Mouse (Mus musculus) midbrain, postnatal 0 days (tissue): ENCODE measurements around the gene Vwc2. TPM values are rescaled to one million over a fixed set of nuclear protein-coding genes. Genes with fewer than 3 reads are reported as not detected.

Experiments used
- ATAC-seq: fragments of 200-750 bp; cut with Nextera tagmentation; 2 replicates; pipeline ENCODE4 v1.8.0; 2017; ENCODE audit warnings: moderate number of reproducible peaks, mild to moderate bottlenecking, moderate TSS enrichment, moderate library complexity; ENCODE audit not compliant: low FRiP score
- DNase-seq: peaks from one replicate; pipeline ENCODE4 v3.0.0-alpha.2; 2015; ENCODE audit warnings: low spot score
- H3K27ac ChIP-seq: fragments of 300-500 bp; sonication (generic); 2 replicates; pipeline ENCODE4 v1.5.1; 2014; ENCODE audit warnings: low read depth, mild to moderate bottlenecking, low read length, mixed read lengths
- H3K27me3 ChIP-seq: fragments of 300-500 bp; sonication (generic); 2 replicates; pipeline ENCODE4 v1.6.1; 2014; ENCODE audit warnings: low read length, control low read depth, mixed read lengths; ENCODE audit not compliant: insufficient read depth
- H3K36me3 ChIP-seq: fragments of 300-500 bp; sonication (generic); 2 replicates; pipeline ENCODE4 v1.6.1; 2014; ENCODE audit warnings: low read length, control low read depth, mixed read lengths; ENCODE audit not compliant: insufficient read depth
- H3K4me1 ChIP-seq: fragments of 300-500 bp; sonication (generic); 2 replicates; pipeline ENCODE4 v1.6.1; 2014; ENCODE audit warnings: mild to moderate bottlenecking, control low read depth, antibody characterized with exemption, low read length, mixed read lengths; ENCODE audit not compliant: insufficient read depth
- H3K4me2 ChIP-seq: fragments of 300-500 bp; sonication (generic); 2 replicates; pipeline ENCODE4 v1.6.1; 2014; ENCODE audit warnings: low read depth, mild to moderate bottlenecking, low read length, mixed read lengths; ENCODE audit not compliant: poor library complexity, severe bottlenecking
- H3K4me3 ChIP-seq: fragments of 300-500 bp; sonication (generic); 2 replicates; pipeline ENCODE4 v1.5.1; 2014; ENCODE audit warnings: low read depth, mild to moderate bottlenecking, low read length, moderate library complexity
- H3K9ac ChIP-seq: fragments of 300-500 bp; sonication (generic); replicated peaks from 2 replicates; pipeline ENCODE4 v1.6.1; 2014; ENCODE audit warnings: mild to moderate bottlenecking, low read length, moderate library complexity, mixed read lengths; ENCODE audit not compliant: poor library complexity, severe bottlenecking
- H3K9me3 ChIP-seq: fragments of 300-500 bp; sonication (generic); 2 replicates; pipeline ENCODE4 v1.6.1; 2016; ENCODE audit warnings: low read length, control low read depth
- CTCF ChIP-seq: IDR thresholded peaks from 2 replicates; pipeline ENCODE4 v1.5.1; 2016; ENCODE audit warnings: antibody characterized with exemption, mild to moderate bottlenecking
- WGBS: fragments of 180-500 bp; shearing (Covaris S2); extraction: QIAGEN DNeasy Blood & Tissue Kit; methylation state at CpG from one replicate; pipeline ENCODE4 v1.1.7; 2014; 5-methylcytosine and 5-hydroxymethylcytosine counted together
- polyA plus RNA-seq: library from polyadenylated mRNA; unstranded; fragments of >200 nt; fragmentation: Nextera tagmentation; extraction: Ambion mirVana; gene quantifications from 2 replicates; pipeline ENCODE4 v1.2.1, GENCODE M21; 2015
- total RNA-seq: library from RNA; depleted of rRNA; stranded (reverse); fragments of >200 nt; gene quantifications from 2 replicates; pipeline ENCODE4 v1.2.3, GENCODE M21; 2014

Gene Vwc2
- total and polyA plus RNA-seq, 2 experiments from 2014 or later, result 10.7 to 24.5 TPM

DNA sequence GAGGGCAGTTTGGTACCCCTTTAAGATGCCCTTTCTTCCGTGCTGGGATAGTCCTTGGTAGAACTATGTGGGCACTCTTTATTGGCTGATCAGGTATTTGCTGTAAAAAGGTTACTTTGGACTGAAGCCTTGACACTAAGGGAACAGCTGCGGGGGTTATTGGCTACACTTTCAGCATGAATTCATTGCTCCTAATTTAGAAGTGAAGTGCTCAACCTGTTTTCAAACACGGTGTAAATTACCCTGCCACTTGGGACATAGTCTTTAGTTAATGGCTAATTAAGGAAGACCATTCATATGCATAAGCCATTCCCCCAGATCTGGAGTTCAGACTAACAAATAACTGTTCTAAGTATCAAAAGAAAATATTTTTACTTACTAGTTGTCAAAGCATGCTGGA lies 2.7 kb downstream of the Vwc2 start:
- DNase-seq (no peak), ATAC-seq (no peak)
- Histone ChIP-seq H3K9me3 (no peaks in the 10 kb centered on the region), H3K4me3 (peak overlapping the region; percentile 70), H3K4me2 (peak overlapping the region; percentile 99), H3K4me1 (peaks cover 5% of the 10 kb centered on the region; the same call in 1 of the 2 replicates), H3K27me3 (no peaks in the 10 kb centered on the region), H3K36me3 (no peaks in the 10 kb centered on the region), H3K27ac (no peak overlapping the region), H3K9ac (no peak overlapping the region)
- TF ChIP-seq CTCF, result no peak
- WGBS, result 6% methylated on average over 3 of the region's 3 CpGs

DNA sequence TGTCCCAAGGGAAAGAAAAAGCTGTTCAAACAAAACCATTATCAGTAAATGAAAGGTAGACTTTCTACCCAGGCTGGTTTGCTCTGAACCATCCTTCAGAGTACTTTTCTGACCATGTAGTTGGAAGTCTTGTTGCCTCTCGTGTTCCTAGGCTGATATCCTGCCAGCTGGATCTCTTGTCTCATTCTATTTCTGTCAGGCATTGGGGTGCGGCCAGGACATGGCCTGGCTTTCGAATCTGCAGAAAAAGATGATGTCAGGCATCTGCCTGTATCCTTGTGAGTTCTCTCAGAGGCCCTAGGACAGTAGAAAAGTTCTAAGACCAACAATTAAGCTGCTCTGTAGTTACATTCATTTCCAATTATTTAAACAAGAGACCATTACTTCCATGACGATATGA lies 8.8 kb downstream of the Vwc2 start:
- no peak overlapping the region for H3K27ac ChIP-seq
- TF ChIP-seq CTCF, result no peak
- DNase-seq, result no peak
- H3K9me3 ChIP-seq, result no peaks in the 10 kb centered on the region
- H3K4me3 ChIP-seq, result no peak overlapping the region
- 78% methylated on average over 4 of the region's 4 CpGs for WGBS
- no peak overlapping the region for H3K4me2 ChIP-seq
- H3K4me1 ChIP-seq, result no peaks in the 10 kb centered on the region
- no peaks in the 10 kb centered on the region for H3K36me3 ChIP-seq
- H3K27me3 ChIP-seq, result no peaks in the 10 kb centered on the region
- no peak for ATAC-seq
- no peak overlapping the region for H3K9ac ChIP-seq

DNA sequence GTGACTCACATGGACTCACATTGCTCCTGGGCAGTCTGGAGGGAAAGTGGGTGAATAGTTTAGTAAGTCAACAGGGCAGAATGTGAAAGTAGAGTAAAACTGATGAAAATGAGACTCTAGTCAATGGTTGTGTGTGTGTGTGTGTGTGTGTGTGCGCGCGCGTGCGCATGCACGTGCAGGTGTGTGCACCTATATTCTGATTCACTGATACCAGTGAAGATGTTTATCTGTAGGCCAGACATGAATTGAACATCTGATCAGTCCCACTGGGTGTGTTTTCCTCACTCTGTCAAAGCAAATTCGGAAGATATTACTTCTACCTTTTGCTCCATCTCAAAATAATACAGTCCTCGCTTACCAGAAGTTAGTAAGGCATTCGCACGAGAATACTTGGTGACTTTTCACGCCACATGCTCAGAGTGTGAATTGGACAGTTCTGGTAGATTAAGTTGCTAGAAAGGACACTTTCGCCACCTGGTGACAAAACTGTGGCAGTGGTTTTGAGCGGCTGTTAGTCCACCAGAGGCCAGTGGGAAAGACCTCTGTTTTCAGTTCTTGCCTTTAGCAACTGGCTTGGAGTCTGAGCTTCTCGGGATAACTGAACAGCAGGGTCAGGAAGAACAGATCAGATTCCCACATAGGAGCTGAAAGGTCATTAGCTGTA lies 17.5 kb downstream of the Vwc2 start:
- H3K4me3 ChIP-seq, result no peak overlapping the region
- peak; percentile 91 for TF ChIP-seq CTCF
- no peak overlapping the region for H3K27ac ChIP-seq
- 53% methylated on average over 14 of the region's 14 CpGs for WGBS
- H3K4me2 ChIP-seq, result no peak overlapping the region
- H3K4me1 ChIP-seq, result no peaks in the 10 kb centered on the region
- peak; percentile 72 for ATAC-seq
- H3K9ac ChIP-seq, result no peak overlapping the region
- no peaks in the 10 kb centered on the region for H3K9me3 ChIP-seq
- no peaks in the 10 kb centered on the region for H3K27me3 ChIP-seq
- peak; percentile 84 for DNase-seq
- no peaks in the 10 kb centered on the region for H3K36me3 ChIP-seq

DNA sequence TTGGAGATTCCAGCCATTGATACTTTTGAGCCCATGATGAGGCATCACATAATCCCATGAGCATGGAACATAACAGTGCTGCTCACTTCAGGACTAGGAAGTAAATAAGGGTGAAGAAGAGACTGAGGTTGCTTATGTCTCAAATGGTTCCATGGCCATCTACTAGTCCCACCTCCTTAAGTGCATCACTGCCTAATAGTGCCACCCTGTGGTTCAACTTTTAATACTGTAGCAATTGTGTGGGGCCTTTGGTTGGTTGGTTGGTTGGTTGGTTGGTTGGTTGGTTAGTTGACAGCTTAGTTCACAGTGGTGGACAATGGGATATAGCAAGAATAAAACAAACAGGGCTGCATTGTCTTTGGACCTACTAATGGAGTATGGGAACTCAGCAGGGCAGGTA lies 26.6 kb downstream of the Vwc2 start:
- H3K36me3 ChIP-seq, result no peaks in the 10 kb centered on the region
- TF ChIP-seq CTCF, result no peak
- H3K27ac ChIP-seq, result no peak overlapping the region
- no peaks in the 10 kb centered on the region for H3K9me3 ChIP-seq
- DNase-seq, result no peak
- no peak for ATAC-seq
- no peaks in the 10 kb centered on the region for H3K4me1 ChIP-seq
- H3K27me3 ChIP-seq, result no peaks in the 10 kb centered on the region
- no peak overlapping the region for H3K4me3 ChIP-seq
- no peak overlapping the region for H3K9ac ChIP-seq
- no peak overlapping the region for H3K4me2 ChIP-seq

DNA sequence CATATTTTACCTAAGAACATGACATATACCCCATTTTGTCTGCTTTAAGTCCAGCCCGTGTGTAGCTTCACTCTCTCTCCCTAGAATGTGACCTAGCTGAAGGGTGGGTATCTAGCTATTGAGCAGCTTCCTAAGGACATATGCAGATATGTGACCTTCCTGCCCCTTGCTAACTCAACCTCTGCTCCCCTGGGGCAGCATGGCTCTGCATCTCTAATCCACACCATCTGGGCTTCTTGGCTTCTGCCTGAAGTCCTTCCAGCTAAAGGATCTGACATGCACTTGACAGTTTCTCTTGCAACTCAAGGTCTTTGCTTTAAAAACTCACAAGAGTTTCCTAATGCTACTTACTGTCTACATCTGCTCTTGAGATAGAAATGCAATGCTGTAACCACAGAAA lies 38.7 kb downstream of the Vwc2 start:
- peak; percentile 35 for DNase-seq
- 53% methylated on average over 1 of the region's 1 CpGs for WGBS

DNA sequence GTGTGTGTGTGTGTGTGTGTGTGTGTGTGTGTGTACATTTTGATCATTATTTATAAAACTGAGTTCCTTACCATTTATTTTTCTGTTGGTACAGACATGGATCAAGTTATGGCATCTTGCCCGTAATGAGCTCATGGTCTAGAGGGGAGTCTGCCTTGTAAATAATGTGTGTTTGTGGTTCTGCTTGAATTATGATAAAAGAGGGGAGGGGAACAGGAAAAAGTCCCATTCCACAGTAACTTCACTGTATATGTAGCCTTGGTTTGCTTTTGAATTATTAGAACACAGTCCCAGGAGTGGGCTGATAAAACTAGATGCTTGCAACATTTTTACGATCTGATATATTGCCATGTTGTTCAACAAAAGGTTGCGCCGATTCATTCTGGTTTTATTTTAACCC lies 57.4 kb downstream of the Vwc2 start:
- ATAC-seq, result no peak
- Histone ChIP-seq H3K4me2 (no peak overlapping the region), H3K9me3 (no peaks in the 10 kb centered on the region), H3K4me3 (no peak overlapping the region), H3K36me3 (no peaks in the 10 kb centered on the region), H3K9ac (no peak overlapping the region), H3K27me3 (no peaks in the 10 kb centered on the region), H3K27ac (no peak overlapping the region), H3K4me1 (no peaks in the 10 kb centered on the region)
- TF ChIP-seq CTCF, result no peak
- DNase-seq, result no peak
- 93% methylated on average over 4 of the region's 4 CpGs for WGBS

More for the DNA sequence above, 38.7 kb downstream of the Vwc2 start:
- Histone ChIP-seq H3K36me3 (no peaks in the 10 kb centered on the region), H3K9ac (no peak overlapping the region), H3K27me3 (no peaks in the 10 kb centered on the region), H3K4me2 (no peak overlapping the region), H3K9me3 (no peaks in the 10 kb centered on the region), H3K27ac (no peak overlapping the region), H3K4me3 (no peak overlapping the region), H3K4me1 (no peaks in the 10 kb centered on the region)
- TF ChIP-seq CTCF, result no peak
- no peak for ATAC-seq
